In genomic region chr2:120952176-120952938, GRCm38 (mm10) we compare ENCODE assay signal across 16 mouse cellular contexts. TPM values are rescaled to one million over a fixed set of nuclear protein-coding genes. Genes with fewer than 3 reads are reported as not detected.
DNase-seq lines count a peak whose midpoint lies in the region; ATAC-seq and TF ChIP-seq lines count a peak whose summit lies in the region.
"Had no signal": no experiment of that assay in that cellular context is flagged by ENCODE, and none has a peak within 500 bp of the region (broad histone marks: within the 10 kb centered on the region; RNA-seq: fewer than 3 reads in every experiment).

No protein-coding gene starts in this region.

- H3K9me3 ChIP-seq in intestine, embryonic 15.5 days = no peaks in the 10 kb centered on the region
- H3K9me3 ChIP-seq in intestine, postnatal 0 days (ENCODE audit: control insufficient read depth) = no peaks in the 10 kb centered on the region
- H3K9me3 ChIP-seq in lung, embryonic 16.5 days (ENCODE audit: control insufficient read depth, low read length) = no peaks in the 10 kb centered on the region
- H3K9me3 ChIP-seq in liver, embryonic 14.5 days (ENCODE audit: control insufficient read depth, low read length) = no peaks in the 10 kb centered on the region
- H3K9me3 ChIP-seq in stomach, embryonic 16.5 days (replicated peaks; ENCODE audit: control insufficient read depth, low read length) = no peaks in the 10 kb centered on the region
- H3K9me3 ChIP-seq: heart, embryonic 15.5 days had no signal

- H3K4me3 ChIP-seq in intestine, embryonic 15.5 days (replicated peaks) = no peak overlapping the region
- H3K4me3 ChIP-seq in intestine, postnatal 0 days (ENCODE audit: low read depth, low read length) = no peak overlapping the region
- H3K4me3 ChIP-seq in lung, embryonic 16.5 days (ENCODE audit: low read length) = no peak overlapping the region
- no peak overlapping the region for H3K4me3 ChIP-seq in liver, embryonic 14.5 days (ENCODE audit: insufficient read depth in 1 of 2, low read depth in 2 of 2, low read length in 2 of 2)
- H3K4me3 ChIP-seq in stomach, embryonic 16.5 days (replicated peaks; ENCODE audit: low read length) = no peak overlapping the region
- H3K4me3 ChIP-seq: gastrocnemius, adult 2 months; heart, embryonic 15.5 days had no signal

- 49% methylated on average over 2 of the region's 2 CpGs for WGBS in intestine, embryonic 15.5 days
- 36% methylated on average over 2 of the region's 2 CpGs for WGBS in intestine, postnatal 0 days
- WGBS in lung, embryonic 16.5 days = 39% methylated on average over 2 of the region's 2 CpGs
- 71% methylated on average over 2 of the region's 2 CpGs for WGBS in liver, embryonic 14.5 days (ENCODE audit: insufficient replicate concordance)
- WGBS in stomach, embryonic 16.5 days = 39% methylated on average over 2 of the region's 2 CpGs

- H3K27ac ChIP-seq in intestine, embryonic 15.5 days = no peak overlapping the region
- no peak overlapping the region for H3K27ac ChIP-seq in intestine, postnatal 0 days (ENCODE audit: low read depth, low read length)
- 0 out of 2 replicates have a peak overlapping the region, but pooled peaks have one; percentile 17 for H3K27ac ChIP-seq in lung, embryonic 16.5 days (ENCODE audit: low read length)
- no peak overlapping the region for H3K27ac ChIP-seq in liver, embryonic 14.5 days
- H3K27ac ChIP-seq in stomach, embryonic 16.5 days (ENCODE audit: low read length) = no peak overlapping the region
- H3K27ac ChIP-seq: gastrocnemius, adult 2 months; heart, embryonic 15.5 days had no signal

- no peak overlapping the region for H3K9ac ChIP-seq in intestine, embryonic 15.5 days
- no peak overlapping the region for H3K9ac ChIP-seq in intestine, postnatal 0 days (ENCODE audit: low read depth, low read length)
- no peak overlapping the region for H3K9ac ChIP-seq in lung, embryonic 16.5 days (ENCODE audit: low read length)
- no peak overlapping the region for H3K9ac ChIP-seq in liver, embryonic 14.5 days (replicated peaks)
- no peak overlapping the region for H3K9ac ChIP-seq in stomach, embryonic 16.5 days (ENCODE audit: low read length)
- H3K9ac ChIP-seq: heart, embryonic 15.5 days had no signal

- peak; percentile 45 for ATAC-seq in intestine, embryonic 15.5 days
- no peak; the same call in 1 of the 2 replicates for ATAC-seq in intestine, postnatal 0 days
- peak; percentile 65 for ATAC-seq in lung, embryonic 16.5 days (ENCODE audit: low read depth)
- peak; percentile 50; the same call in 1 of the 2 replicates for ATAC-seq in liver, embryonic 14.5 days (ENCODE audit: insufficient read depth)
- peak; percentile 68 for ATAC-seq in stomach, embryonic 16.5 days (ENCODE audit: insufficient read depth, low FRiP score)

- H3K36me3 ChIP-seq in intestine, embryonic 15.5 days = 0 out of 2 replicates have a peak, but pooled peaks cover 4% of the 10 kb centered on the region
- peaks cover 24% of the 10 kb centered on the region for H3K36me3 ChIP-seq in intestine, postnatal 0 days (ENCODE audit: control insufficient read depth, insufficient read depth)
- H3K36me3 ChIP-seq in lung, embryonic 16.5 days (ENCODE audit: control insufficient read depth, insufficient read depth, low read length) = peaks cover 8% of the 10 kb centered on the region
- H3K36me3 ChIP-seq in liver, embryonic 14.5 days (replicated peaks; ENCODE audit: control insufficient read depth, insufficient read depth, low read depth) = peaks cover 22% of the 10 kb centered on the region
- 0 out of 2 replicates have a peak, but pooled peaks cover 3% of the 10 kb centered on the region for H3K36me3 ChIP-seq in stomach, embryonic 16.5 days (ENCODE audit: control insufficient read depth, insufficient read depth, low read length)

- DNase-seq in lung, postnatal 14 days = no peak
- DNase-seq in liver, embryonic 14.5 days (ENCODE audit: low read depth in 3 of 3, low spot score in 3 of 3) = no peak
- DNase-seq in adrenal gland, adult 18-20 months (ENCODE audit: low spot score in 2 of 2) = no peak
- DNase-seq in retina, embryonic 14.5 days (ENCODE audit: low spot score) = no peak
- DNase-seq: B cell, adult 2 months; cerebellum, postnatal 10 days; gastrocnemius, adult 2 months; kidney, postnatal 14 days; right cerebral cortex, adult 18-20 months; spleen, adult 18-20 months; thymus, postnatal 36 days had no signal

- no peaks in the 10 kb centered on the region for H3K4me1 ChIP-seq in intestine, embryonic 15.5 days (replicated peaks)
- H3K4me1 ChIP-seq in intestine, postnatal 0 days (replicated peaks; ENCODE audit: control insufficient read depth, insufficient read depth, low read length) = no peaks in the 10 kb centered on the region
- peaks cover 2% of the 10 kb centered on the region; the same call in 1 of the 2 replicates for H3K4me1 ChIP-seq in lung, embryonic 16.5 days (replicated peaks; ENCODE audit: control insufficient read depth, insufficient read depth, low read length)
- H3K4me1 ChIP-seq in liver, embryonic 14.5 days (replicated peaks; ENCODE audit: control insufficient read depth in 2 of 2, insufficient read depth in 2 of 2, low read length in 1 of 2) = no peaks in the 10 kb centered on the region
- no peaks in the 10 kb centered on the region for H3K4me1 ChIP-seq in stomach, embryonic 16.5 days (ENCODE audit: control insufficient read depth, insufficient read depth, low read length)
- H3K4me1 ChIP-seq: heart, embryonic 15.5 days had no signal

- H3K27me3 ChIP-seq in intestine, embryonic 15.5 days (replicated peaks) = no peaks in the 10 kb centered on the region
- H3K27me3 ChIP-seq in intestine, postnatal 0 days (replicated peaks; ENCODE audit: control insufficient read depth, insufficient read depth, low read length) = no peaks in the 10 kb centered on the region
- no peaks in the 10 kb centered on the region for H3K27me3 ChIP-seq in lung, embryonic 16.5 days (ENCODE audit: control insufficient read depth, insufficient read depth, low read depth, low read length)
- H3K27me3 ChIP-seq in liver, embryonic 14.5 days (ENCODE audit: control insufficient read depth, insufficient read depth, low read length) = no peaks in the 10 kb centered on the region
- H3K27me3 ChIP-seq in stomach, embryonic 16.5 days (ENCODE audit: control insufficient read depth, insufficient read depth, low read length) = no peaks in the 10 kb centered on the region
- H3K27me3 ChIP-seq: heart, embryonic 15.5 days had no signal

- no peak for TF ChIP-seq EP300 in liver, embryonic 14.5 days (IDR thresholded peaks at IDR 0.05; ENCODE audit: low read depth)

- no peak overlapping the region for H3K4me2 ChIP-seq in intestine, embryonic 15.5 days (replicated peaks)
- H3K4me2 ChIP-seq in intestine, postnatal 0 days (replicated peaks; ENCODE audit: low read depth) = no peak overlapping the region
- no peak overlapping the region for H3K4me2 ChIP-seq in lung, embryonic 16.5 days (ENCODE audit: low read depth, low read length)
- H3K4me2 ChIP-seq in liver, embryonic 14.5 days (ENCODE audit: low read depth) = no peak overlapping the region
- H3K4me2 ChIP-seq in stomach, embryonic 16.5 days (ENCODE audit: low read depth, low read length) = no peak overlapping the region
- H3K4me2 ChIP-seq: heart, embryonic 15.5 days had no signal

- TF ChIP-seq CTCF in intestine, postnatal 0 days (IDR thresholded peaks at IDR 0.05; ENCODE audit: low read depth) = no peak
- no peak for TF ChIP-seq CTCF in liver, embryonic 14.5 days (IDR thresholded peaks at IDR 0.05; ENCODE audit: low read depth)

RNA-seq across cellular contexts. Expression of gene Ubr1, which starts 18.2 kb away (rescaled TPM):
- polyA plus RNA-seq in intestine, embryonic 15.5 days (2015; fragmentation: Nextera tagmentation; extraction: Ambion mirVana) = 16.8 and 18.3 TPM in 2 replicates
- polyA plus RNA-seq in intestine, postnatal 0 days (2015; fragmentation: Nextera tagmentation; extraction: Ambion mirVana) = 6.5 and 7.1 TPM in 2 replicates
- 33.5 and 33.7 TPM in 2 replicates for polyA plus RNA-seq in lung, embryonic 16.5 days (2015; fragmentation: Nextera tagmentation; extraction: Ambion mirVana)
- 5.1 and 6.0 TPM in 2 replicates for polyA plus RNA-seq in liver, embryonic 14.5 days (2012; rRNA removed)
- 9.3 and 10.2 TPM in 2 replicates for polyA plus RNA-seq in liver, embryonic 14.5 days (2014; fragmentation: Nextera tagmentation; extraction: Ambion mirVana)
- 21.3 and 21.5 TPM in 2 replicates for polyA plus RNA-seq in stomach, embryonic 16.5 days (2015; fragmentation: Nextera tagmentation; extraction: Ambion mirVana)
- 10 to 100 TPM; 24.8 to 27.3 TPM for total RNA-seq in adrenal gland, adult 18-20 months (2021)

RNA-seq across cellular contexts. Expression of gene Tmem62, which starts 24.5 kb away (rescaled TPM):
- polyA plus RNA-seq in intestine, embryonic 15.5 days (2015; fragmentation: Nextera tagmentation; extraction: Ambion mirVana) = 5.1 and 5.5 TPM in 2 replicates
- polyA plus RNA-seq in intestine, postnatal 0 days (2015; fragmentation: Nextera tagmentation; extraction: Ambion mirVana) = 13.7 and 14.8 TPM in 2 replicates
- 4.6 and 5.6 TPM in 2 replicates for polyA plus RNA-seq in lung, embryonic 16.5 days (2015; fragmentation: Nextera tagmentation; extraction: Ambion mirVana)
- 1.6 and 1.8 TPM in 2 replicates for polyA plus RNA-seq in liver, embryonic 14.5 days (2012; rRNA removed)
- 3.0 and 3.5 TPM in 2 replicates for polyA plus RNA-seq in liver, embryonic 14.5 days (2014; fragmentation: Nextera tagmentation; extraction: Ambion mirVana)
- 4.7 and 4.8 TPM in 2 replicates for polyA plus RNA-seq in stomach, embryonic 16.5 days (2015; fragmentation: Nextera tagmentation; extraction: Ambion mirVana)
- total RNA-seq in adrenal gland, adult 18-20 months (2021) = 10 to 100 TPM in 1 of 2 experiments, 1 to 10 TPM in 1; 9.3 to 23.0 TPM

RNA-seq across cellular contexts. Expression of gene Ccndbp1, which starts 55.8 kb away (rescaled TPM):
- polyA plus RNA-seq in intestine, embryonic 15.5 days (2015; fragmentation: Nextera tagmentation; extraction: Ambion mirVana) = 32.6 and 32.8 TPM in 2 replicates
- 40.5 and 42.0 TPM in 2 replicates for polyA plus RNA-seq in intestine, postnatal 0 days (2015; fragmentation: Nextera tagmentation; extraction: Ambion mirVana)
- 45.3 and 49.4 TPM in 2 replicates for polyA plus RNA-seq in lung, embryonic 16.5 days (2015; fragmentation: Nextera tagmentation; extraction: Ambion mirVana)
- polyA plus RNA-seq in liver, embryonic 14.5 days (2012; rRNA removed) = 26.9 and 38.1 TPM in 2 replicates
- polyA plus RNA-seq in liver, embryonic 14.5 days (2014; fragmentation: Nextera tagmentation; extraction: Ambion mirVana) = 45.1 and 46.4 TPM in 2 replicates
- 37.1 and 39.1 TPM in 2 replicates for polyA plus RNA-seq in stomach, embryonic 16.5 days (2015; fragmentation: Nextera tagmentation; extraction: Ambion mirVana)
- total RNA-seq in adrenal gland, adult 18-20 months (2021) = 10 to 100 TPM; 45.5 to 46.0 TPM
